Mouse (Mus musculus) left cerebral cortex, adult 11 months (tissue): ENCODE results near the gene Dnajc3.
"Not testable (repeated sequence)": the region's sequence is repeated elsewhere in the genome, so short reads cannot be mapped to it uniquely, and the experiment has no call there.

Source experiments
- DNase-seq: peaks from one replicate; pipeline ENCODE4 v3.0.0; 2022; ENCODE audit warnings: low spot score

Dnajc3 gene

DNA sequence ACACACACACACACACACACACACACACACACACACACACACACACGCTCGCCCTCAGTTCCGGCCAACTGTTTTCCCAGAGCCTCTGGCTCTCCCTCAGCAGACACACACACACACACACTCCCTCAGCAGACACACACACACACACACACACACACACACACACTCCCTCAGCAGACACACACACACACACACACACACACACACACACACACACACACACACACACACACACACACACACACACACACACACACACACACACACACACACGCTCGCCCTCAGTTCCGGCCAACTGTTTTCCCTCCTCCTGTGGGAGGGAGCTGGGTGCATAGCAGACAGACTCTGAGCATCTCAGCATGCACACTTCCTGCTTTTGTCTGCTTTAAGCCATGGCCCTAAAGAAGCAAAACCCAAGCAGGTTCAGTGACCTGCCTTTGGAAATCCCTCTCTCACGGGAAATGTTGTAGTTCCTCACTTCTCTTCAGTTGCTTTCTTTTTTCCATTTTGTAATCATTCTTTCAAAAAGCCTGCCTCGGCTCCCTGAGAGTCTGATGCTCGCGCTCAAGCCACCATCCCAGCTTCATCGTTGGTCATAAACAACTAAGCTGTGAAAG, 44.8 kb downstream of the Dnajc3 start:
- not testable (repeated sequence) for DNase-seq

DNA sequence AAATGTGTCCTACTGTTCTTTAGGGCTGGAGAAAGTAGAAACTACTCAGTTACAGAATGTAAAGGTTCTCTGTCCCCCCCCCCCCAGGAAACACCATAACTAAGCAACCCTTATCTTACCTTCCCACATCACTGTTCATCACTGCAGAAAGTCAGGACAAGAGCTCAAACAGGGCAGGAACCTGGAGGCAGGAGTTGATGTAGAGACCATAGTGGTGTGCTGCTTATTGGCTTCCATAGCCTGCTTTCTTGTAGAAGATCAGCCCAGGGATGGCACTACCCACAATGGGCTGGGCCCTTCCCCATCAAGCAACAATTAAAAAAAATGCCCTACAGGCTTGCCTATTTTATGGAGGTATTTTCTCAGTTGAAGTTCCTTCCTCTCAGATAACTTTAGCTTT, 45.6 kb downstream of the Dnajc3 start:
- no peak for DNase-seq

GRCm38 (mm10) chr14:118984161-118984560, 46.4 kb downstream of the Dnajc3 start:
- no peak for DNase-seq

DNA sequence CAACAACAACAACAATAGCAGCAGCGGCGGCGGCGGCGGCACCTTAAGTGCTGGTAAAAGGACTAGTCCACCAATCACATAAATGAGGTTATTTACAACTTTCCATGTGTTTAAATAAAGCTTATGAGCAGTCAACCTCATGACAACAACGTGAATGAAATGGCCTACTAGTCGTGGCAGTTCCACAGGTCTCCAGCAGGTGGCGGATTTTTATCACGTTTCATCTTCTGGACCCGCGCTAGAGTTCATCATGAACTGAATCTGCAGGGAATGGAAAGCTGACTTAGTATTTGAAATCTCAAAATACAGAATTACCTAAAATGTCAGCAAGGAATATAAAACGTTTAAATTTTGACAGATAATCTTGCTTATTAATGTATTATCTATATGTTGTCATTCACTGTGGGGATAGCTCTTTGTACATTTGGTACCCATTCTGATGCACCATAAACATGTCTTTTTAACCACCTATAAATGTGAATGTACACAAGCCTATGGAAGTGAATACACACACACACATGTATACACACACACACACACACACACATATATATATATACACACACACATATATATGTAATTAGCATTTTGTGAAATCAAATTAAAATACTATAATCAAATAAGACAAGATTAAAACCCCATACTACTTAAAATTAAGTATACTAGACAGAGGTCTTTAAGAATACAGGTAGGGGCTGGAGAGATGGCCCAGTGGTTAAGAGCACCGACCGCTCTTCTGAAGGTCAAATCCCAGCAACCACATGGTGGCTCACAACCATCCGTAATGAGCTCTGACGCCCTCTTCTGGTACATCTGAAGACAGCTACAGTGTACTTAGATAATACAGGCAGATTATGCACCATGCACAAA, 49.1 kb downstream of the Dnajc3 start:
- DNase-seq, result peak; percentile 56

GRCm38 (mm10) chr14:118987523-118988496, 50.0 kb downstream of the Dnajc3 start:
- no peak for DNase-seq

DNA sequence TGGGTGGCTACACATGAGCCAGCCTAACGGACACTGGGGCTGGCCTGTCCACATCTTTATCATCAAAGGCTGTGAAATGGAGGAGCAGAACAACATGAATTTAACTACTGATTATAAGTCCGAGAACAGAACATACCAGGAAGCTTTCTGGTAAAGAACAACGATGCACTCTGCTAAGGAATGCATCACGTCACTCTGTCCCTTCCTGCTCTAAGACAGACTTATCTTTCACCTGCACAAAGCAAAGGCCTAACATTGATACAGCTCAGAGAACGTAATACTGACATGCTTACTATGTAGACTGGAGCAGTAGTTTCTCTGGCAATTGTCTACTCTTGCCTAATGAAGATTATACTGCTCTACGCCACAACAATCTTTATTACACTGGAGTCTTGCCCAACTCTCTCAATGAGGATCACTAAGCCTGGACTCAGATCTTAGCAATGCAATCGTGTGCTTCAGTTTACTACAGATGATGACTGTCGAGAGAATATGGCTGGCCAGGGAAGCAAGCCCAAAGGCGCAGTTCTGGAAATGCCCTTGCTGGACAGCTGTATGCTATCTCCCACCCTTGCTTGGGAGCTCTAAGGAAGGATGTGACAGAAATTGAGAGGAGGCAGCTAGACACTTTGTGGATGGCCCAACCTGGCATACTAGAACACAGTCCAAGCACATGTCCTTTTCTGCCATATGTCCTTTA, 57.6 kb downstream of the Dnajc3 start:
- no peak for DNase-seq

GRCm38 (mm10) chr14:119003320-119003719, 65.5 kb downstream of the Dnajc3 start:
- DNase-seq, result no peak

DNA sequence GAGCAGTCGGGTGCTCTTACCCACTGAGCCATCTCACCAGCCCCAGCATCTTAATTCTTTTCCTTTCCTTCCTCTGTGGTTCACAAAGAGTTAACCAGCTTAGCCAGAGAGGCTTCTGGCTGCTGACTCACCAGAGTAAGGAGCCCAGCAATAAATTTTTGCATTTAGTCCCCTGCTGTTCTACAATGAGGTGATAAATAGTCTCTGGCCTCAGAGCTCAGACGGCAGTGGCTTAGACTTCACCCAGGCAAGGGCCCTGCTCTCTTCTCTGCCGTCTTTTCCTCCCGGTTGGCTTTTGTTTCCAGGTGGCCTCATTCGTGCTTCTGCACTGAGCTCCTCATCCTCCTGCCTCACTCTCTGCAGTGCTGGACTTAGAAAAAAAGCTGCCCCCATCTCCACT, 68.1 kb downstream of the Dnajc3 start:
- DNase-seq, result no peak

- DNase-seq, result no peak
Observed at GRCm38 (mm10) chr14:119006441-119007102, 68.8 kb downstream of the Dnajc3 start.

DNA sequence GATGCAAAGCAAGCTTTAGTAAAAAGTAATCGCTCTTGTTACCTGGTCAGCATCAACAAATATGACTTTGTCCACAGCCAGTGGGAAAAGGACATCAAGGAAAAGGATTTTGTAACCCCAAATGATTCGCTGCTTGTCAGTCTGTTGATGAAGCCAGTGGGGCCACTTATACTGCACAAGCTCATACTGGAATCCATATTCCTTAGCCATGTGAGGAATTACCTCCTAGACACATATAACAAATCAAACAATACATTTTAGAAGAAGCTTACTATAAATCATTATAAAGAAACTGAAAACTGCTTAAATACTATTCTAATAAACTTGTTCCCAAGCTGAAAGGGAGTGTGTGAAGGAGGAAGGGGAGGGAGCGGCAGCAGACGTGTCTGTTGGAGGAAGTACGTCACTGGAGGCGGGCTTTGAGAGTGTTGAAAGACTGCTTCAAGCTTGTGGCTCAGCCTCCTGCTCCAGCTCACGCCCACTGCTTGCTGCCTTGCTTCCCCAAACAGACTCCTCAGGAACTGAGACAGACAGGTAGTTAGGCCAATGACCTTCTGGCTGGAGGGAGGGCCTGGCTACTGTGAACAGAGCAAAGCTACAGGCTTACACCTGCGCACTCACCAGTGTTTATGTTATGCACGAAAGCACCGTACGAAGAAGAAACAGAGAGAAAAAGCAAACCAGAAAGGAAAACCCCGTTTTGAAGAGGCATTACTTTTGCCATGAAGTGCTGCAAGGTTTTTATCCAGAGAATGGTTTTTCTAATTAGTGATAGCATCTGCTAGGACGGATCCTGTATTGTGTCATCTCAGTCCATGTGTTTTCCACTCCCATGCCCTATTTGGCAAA, 69.6 kb downstream of the Dnajc3 start:
- peak; percentile 99 for DNase-seq

DNA sequence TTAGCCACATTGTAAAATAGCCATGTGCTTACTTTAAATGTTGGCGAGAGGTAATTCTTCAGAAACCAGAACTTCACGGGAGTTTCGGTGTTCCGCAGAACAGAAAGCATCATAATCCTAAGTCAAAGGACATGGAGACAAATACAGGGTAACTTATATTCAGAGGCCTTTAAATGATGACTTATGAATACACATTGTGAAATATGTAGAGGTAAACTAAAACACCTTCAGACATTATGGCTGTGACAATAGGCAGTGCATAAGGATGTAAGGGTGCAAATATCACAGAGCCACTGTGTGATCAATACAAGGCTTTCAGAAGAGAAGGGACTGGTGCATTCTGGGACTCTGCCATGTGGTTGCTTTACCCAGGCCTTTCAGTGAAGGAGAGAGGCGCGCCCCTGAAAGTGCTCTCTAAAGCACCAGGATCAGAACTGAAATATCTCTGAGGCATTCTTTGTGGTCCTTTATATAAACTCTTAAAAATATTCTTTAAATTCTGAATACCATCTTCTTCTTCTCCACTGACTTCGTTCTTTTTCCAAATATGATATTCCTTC, 70.3 kb downstream of the Dnajc3 start:
- no peak for DNase-seq

GRCm38 (mm10) chr14:119009531-119009930, 71.8 kb downstream of the Dnajc3 start:
- DNase-seq, result no peak

DNA sequence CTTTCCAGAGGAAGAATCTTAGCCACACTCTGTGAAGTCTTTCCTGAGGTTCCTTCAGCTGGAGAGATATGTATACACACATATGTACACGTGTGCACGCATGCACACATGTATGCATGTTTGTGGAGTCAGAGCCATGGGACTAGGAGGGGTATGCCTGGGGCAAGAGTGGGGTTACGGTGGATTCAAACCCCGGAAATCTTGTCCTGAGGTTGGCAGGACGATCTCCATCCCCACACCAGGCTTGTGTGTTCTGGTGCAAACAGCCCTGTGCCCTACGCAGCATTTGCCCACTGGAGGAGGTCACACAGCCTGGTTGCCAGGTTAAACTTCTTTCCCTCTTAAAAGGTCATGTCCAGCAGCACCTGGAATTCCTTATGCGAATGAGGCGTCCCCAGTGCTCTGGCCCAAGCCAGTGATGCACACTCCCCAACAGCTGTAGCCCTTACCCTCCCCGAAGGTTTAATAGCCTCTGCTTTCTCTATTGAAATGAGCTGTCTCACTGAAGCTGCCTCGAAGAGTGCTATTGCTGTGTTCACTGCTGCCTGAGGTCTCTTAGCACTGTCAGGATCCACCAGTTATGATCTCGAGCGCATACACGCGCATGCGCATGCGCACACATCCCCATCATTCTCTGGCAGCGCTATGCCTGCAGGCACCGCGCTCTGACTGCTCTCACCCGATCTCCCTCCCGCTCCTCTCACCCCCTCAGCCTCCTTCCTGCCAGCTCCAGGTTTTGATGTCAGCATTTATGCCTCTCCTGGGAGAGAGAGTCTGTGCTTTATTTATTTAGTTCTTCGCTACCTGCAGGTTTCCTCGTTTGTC, 75.0 kb downstream of the Dnajc3 start:
- peak; percentile 83 for DNase-seq

GRCm38 (mm10) chr14:119013549-119013948, 75.8 kb downstream of the Dnajc3 start:
- no peak for DNase-seq

GRCm38 (mm10) chr14:119025889-119026288, 88.1 kb downstream of the Dnajc3 start:
- DNase-seq, result no peak

DNA sequence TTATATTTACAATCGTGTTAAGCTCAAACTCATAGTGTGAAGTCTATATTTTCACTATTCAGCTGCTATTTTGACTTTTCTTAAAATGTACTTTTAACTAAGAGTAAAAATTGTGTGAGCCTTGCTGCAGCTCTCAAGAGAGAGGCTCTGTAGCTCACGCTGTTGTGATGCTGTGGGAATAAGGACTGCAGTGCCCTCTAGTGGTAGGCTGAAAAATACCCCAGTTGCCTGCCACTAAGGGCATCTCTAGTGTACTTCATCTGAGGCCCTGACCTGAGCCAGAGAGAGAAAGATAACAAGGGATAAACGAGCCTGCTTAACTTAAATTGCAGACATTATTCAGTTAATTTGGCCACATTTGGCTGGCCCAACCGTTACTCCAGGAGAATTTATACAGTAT, 89.4 kb downstream of the Dnajc3 start:
- peak; percentile 71 for DNase-seq

- no peak for DNase-seq
Observed at GRCm38 (mm10) chr14:119027675-119028253, 90.0 kb downstream of the Dnajc3 start.
